Mouse (Mus musculus): ENCODE results near the gene Lhb. TPM values are rescaled to one million over a fixed set of nuclear protein-coding genes. Genes with fewer than 3 reads are reported as not detected.
A peak's percentile ranks its signal among the peaks of the same experiment; 100 is the strongest.

The Lhb gene
- polyA plus RNA-seq, 1 experiment from 2014 or later: 0.47 TPM

DNA sequence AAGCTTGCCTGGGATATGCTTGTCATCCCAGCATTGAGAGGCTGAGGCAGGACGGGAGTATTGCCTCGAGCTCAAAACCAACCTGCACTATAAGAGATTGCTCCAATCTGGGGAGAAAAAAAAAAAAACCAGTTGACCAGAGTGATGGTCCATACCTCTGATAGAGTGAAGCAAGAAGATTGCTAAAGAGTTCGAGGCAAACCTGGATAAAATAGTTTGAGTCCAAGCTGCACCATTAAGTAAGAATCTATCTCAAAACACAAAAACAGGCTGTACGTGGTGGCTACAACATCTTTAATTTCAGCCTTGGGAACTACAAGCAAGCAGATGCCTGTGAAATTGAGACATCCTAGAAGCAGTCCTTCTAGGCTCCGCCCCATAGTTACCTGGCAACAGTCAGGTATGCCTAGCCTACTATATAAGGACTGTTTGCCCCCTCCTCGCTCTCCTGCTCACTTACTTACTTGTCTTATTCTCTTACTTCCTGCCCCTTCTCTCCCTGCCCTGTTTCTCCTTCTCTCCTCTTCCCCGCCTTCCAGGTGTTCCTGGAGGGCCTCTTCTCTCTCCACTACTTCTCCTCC lies 46.6 kb downstream of the Lhb start:
- DNase-seq (ENCODE audit: low spot score) (no peak), ATAC-seq (replicated peaks; ENCODE audit: low FRiP score, low TSS enrichment, low read depth) (no peak; the same call in 1 of the 2 replicates)
- H3K27me3 ChIP-seq (replicated peaks; ENCODE audit: control insufficient read depth, insufficient read depth, low read length): no peaks in the 10 kb centered on the region
- no peak overlapping the region for H3K9ac ChIP-seq (ENCODE audit: low read length)
- no peaks in the 10 kb centered on the region for H3K9me3 ChIP-seq (ENCODE audit: control insufficient read depth, low read length)
- H3K36me3 ChIP-seq (ENCODE audit: control insufficient read depth, insufficient read depth, low read length): peaks cover 29% of the 10 kb centered on the region
- no peak overlapping the region for H3K27ac ChIP-seq (ENCODE audit: low read depth)
- H3K4me1 ChIP-seq (replicated peaks; ENCODE audit: control insufficient read depth, insufficient read depth, low read length): peaks cover 15% of the 10 kb centered on the region
- H3K4me2 ChIP-seq (ENCODE audit: low read length): peak overlapping the region; percentile 71
- H3K4me3 ChIP-seq (ENCODE audit: low read depth, low read length): peak overlapping the region; percentile 76
- 29% methylated on average over 7 of the region's 7 CpGs for WGBS

DNA sequence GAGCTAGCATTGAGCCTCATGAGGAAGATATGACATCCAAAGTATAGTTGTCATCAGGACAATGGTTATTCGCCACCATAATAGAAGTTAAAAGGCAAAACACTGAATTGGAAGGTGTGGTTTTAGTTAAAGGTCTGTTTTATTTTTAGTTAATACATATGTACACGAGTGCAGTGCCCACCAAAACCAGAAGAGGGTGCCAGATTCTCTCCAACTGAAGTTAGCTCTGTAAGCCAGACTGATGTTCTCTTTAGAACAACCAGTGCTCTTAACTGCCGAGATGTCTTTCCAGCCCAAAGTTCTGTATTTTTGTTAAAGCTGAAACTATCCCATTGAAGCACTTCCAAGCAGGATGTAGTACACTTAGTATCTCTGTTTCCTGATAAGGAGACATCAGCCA lies 50.2 kb downstream of the Lhb start:
- ATAC-seq (replicated peaks; ENCODE audit: low FRiP score, low TSS enrichment, low read depth): no peak

More for the DNA sequence above, 50.2 kb downstream of the Lhb start:
- Histone ChIP-seq H3K9ac (ENCODE audit: low read length) (no peak overlapping the region), H3K27me3 (replicated peaks; ENCODE audit: control insufficient read depth, insufficient read depth, low read length) (no peaks in the 10 kb centered on the region), H3K27ac (ENCODE audit: low read depth) (no peak overlapping the region), H3K4me1 (replicated peaks; ENCODE audit: control insufficient read depth, insufficient read depth, low read length) (peaks cover 8% of the 10 kb centered on the region), H3K4me2 (ENCODE audit: low read length) (no peak overlapping the region), H3K36me3 (ENCODE audit: control insufficient read depth, insufficient read depth, low read length) (no peaks in the 10 kb centered on the region), H3K9me3 (ENCODE audit: control insufficient read depth, low read length) (no peaks in the 10 kb centered on the region), H3K4me3 (ENCODE audit: low read depth, low read length) (no peak overlapping the region)
- DNase-seq (ENCODE audit: low spot score): peak; percentile 87
- 7% methylated on average over 3 of the region's 3 CpGs for WGBS

Small RNAs within 50 kb of the gene (microRNA-seq; reads per million reads assigned to microRNA genes)
- gene Gm22133: not detected

Other genes with a start within 250 kb of the Lhb start
- gene Gfy, start 241.3 kb upstream of the Lhb start, polyA plus RNA-seq (2014; fragmentation: Nextera tagmentation; extraction: Ambion mirVana): not detected in 2 replicates
- gene Pth2, start 239.8 kb upstream of the Lhb start, polyA plus RNA-seq (2014; fragmentation: Nextera tagmentation; extraction: Ambion mirVana): not detected in 2 replicates
- 0.43 and 0.73 TPM in 2 replicates for gene Ccdc155, start 215.9 kb upstream of the Lhb start, polyA plus RNA-seq (2014; fragmentation: Nextera tagmentation; extraction: Ambion mirVana)
- 0.80 and 1.0 TPM in 2 replicates for gene Dkkl1, start 208.7 kb upstream of the Lhb start, polyA plus RNA-seq (2014; fragmentation: Nextera tagmentation; extraction: Ambion mirVana)
- gene Tead2, start 205.1 kb upstream of the Lhb start, polyA plus RNA-seq (2014; fragmentation: Nextera tagmentation; extraction: Ambion mirVana): 129 and 139 TPM in 2 replicates
- gene Cd37, start 181.7 kb upstream of the Lhb start, polyA plus RNA-seq (2014; fragmentation: Nextera tagmentation; extraction: Ambion mirVana): 2.6 and 3.0 TPM in 2 replicates
- gene Slc6a16, start 179.7 kb upstream of the Lhb start, polyA plus RNA-seq (2014; fragmentation: Nextera tagmentation; extraction: Ambion mirVana): 0.24 TPM in 1 of 2 replicates, not detected in the other
- gene Slc6a21, start 143.3 kb upstream of the Lhb start, polyA plus RNA-seq (2014; fragmentation: Nextera tagmentation; extraction: Ambion mirVana): not detected in 2 replicates
- gene Trpm4, start 87.0 kb upstream of the Lhb start, polyA plus RNA-seq (2014; fragmentation: Nextera tagmentation; extraction: Ambion mirVana): 18.7 and 21.3 TPM in 2 replicates
- 0.58 and 0.63 TPM in 2 replicates for gene Hrc, start 85.5 kb upstream of the Lhb start, polyA plus RNA-seq (2014; fragmentation: Nextera tagmentation; extraction: Ambion mirVana)
- gene Ppfia3, start 53.8 kb upstream of the Lhb start, polyA plus RNA-seq (2014; fragmentation: Nextera tagmentation; extraction: Ambion mirVana): 5.5 and 5.8 TPM in 2 replicates
- 3.0 and 3.2 TPM in 2 replicates for gene Lin7b, start 50.2 kb upstream of the Lhb start, polyA plus RNA-seq (2014; fragmentation: Nextera tagmentation; extraction: Ambion mirVana)
- 77.1 and 86.0 TPM in 2 replicates for gene Snrnp70, start 25.1 kb upstream of the Lhb start, polyA plus RNA-seq (2014; fragmentation: Nextera tagmentation; extraction: Ambion mirVana)
- 0.11 TPM in 1 of 2 replicates, not detected in the other for gene Kcna7, start 15.2 kb upstream of the Lhb start, polyA plus RNA-seq (2014; fragmentation: Nextera tagmentation; extraction: Ambion mirVana)
- 2.3 and 3.9 TPM in 2 replicates for gene Ntf5, start 7.1 kb upstream of the Lhb start, polyA plus RNA-seq (2014; fragmentation: Nextera tagmentation; extraction: Ambion mirVana)
- gene Gys1, start 14.0 kb downstream of the Lhb start, polyA plus RNA-seq (2014; fragmentation: Nextera tagmentation; extraction: Ambion mirVana): 36.0 and 36.2 TPM in 2 replicates
- 164 and 174 TPM in 2 replicates for gene Ruvbl2, start 17.3 kb downstream of the Lhb start, polyA plus RNA-seq (2014; fragmentation: Nextera tagmentation; extraction: Ambion mirVana)
- 4,654 and 4,671 TPM in 2 replicates for gene Ftl1, start 39.1 kb downstream of the Lhb start, polyA plus RNA-seq (2014; fragmentation: Nextera tagmentation; extraction: Ambion mirVana)
- gene Bax, start 46.1 kb downstream of the Lhb start, polyA plus RNA-seq (2014; fragmentation: Nextera tagmentation; extraction: Ambion mirVana): 134 and 139 TPM in 2 replicates
- gene Tulp2, start 61.1 kb downstream of the Lhb start, polyA plus RNA-seq (2014; fragmentation: Nextera tagmentation; extraction: Ambion mirVana): 1.8 and 2.3 TPM in 2 replicates
- gene Gm45808, start 66.0 kb downstream of the Lhb start, polyA plus RNA-seq (2014; fragmentation: Nextera tagmentation; extraction: Ambion mirVana): not detected in 2 replicates
- 2.9 and 3.5 TPM in 2 replicates for gene Dhdh, start 68.0 kb downstream of the Lhb start, polyA plus RNA-seq (2014; fragmentation: Nextera tagmentation; extraction: Ambion mirVana)
- 192 and 204 TPM in 2 replicates for gene Nucb1, start 89.6 kb downstream of the Lhb start, polyA plus RNA-seq (2014; fragmentation: Nextera tagmentation; extraction: Ambion mirVana)
- gene Ppp1r15a, start 105.4 kb downstream of the Lhb start, polyA plus RNA-seq (2014; fragmentation: Nextera tagmentation; extraction: Ambion mirVana): 14.7 and 15.0 TPM in 2 replicates
- 0.97 and 1.5 TPM in 2 replicates for gene Plekha4, start 105.5 kb downstream of the Lhb start, polyA plus RNA-seq (2014; fragmentation: Nextera tagmentation; extraction: Ambion mirVana)
- 2.3 and 2.5 TPM in 2 replicates for gene Hsd17b14, start 134.1 kb downstream of the Lhb start, polyA plus RNA-seq (2014; fragmentation: Nextera tagmentation; extraction: Ambion mirVana)
- 56.7 and 60.1 TPM in 2 replicates for gene Bcat2, start 149.3 kb downstream of the Lhb start, polyA plus RNA-seq (2014; fragmentation: Nextera tagmentation; extraction: Ambion mirVana)
- gene Fgf21, start 194.7 kb downstream of the Lhb start, polyA plus RNA-seq (2014; fragmentation: Nextera tagmentation; extraction: Ambion mirVana): 0.19 and 0.58 TPM in 2 replicates
- 0.65 and 0.70 TPM in 2 replicates for gene Fut1, start 196.5 kb downstream of the Lhb start, polyA plus RNA-seq (2014; fragmentation: Nextera tagmentation; extraction: Ambion mirVana)
- 0.13 and 0.27 TPM in 2 replicates for gene Izumo1, start 201.0 kb downstream of the Lhb start, polyA plus RNA-seq (2014; fragmentation: Nextera tagmentation; extraction: Ambion mirVana)
- gene Rasip1, start 206.7 kb downstream of the Lhb start, polyA plus RNA-seq (2014; fragmentation: Nextera tagmentation; extraction: Ambion mirVana): 7.7 and 9.1 TPM in 2 replicates
- 5.1 and 6.8 TPM in 2 replicates for gene Mamstr, start 219.2 kb downstream of the Lhb start, polyA plus RNA-seq (2014; fragmentation: Nextera tagmentation; extraction: Ambion mirVana)
- 7.9 and 8.3 TPM in 2 replicates for gene Fut2, start 245.6 kb downstream of the Lhb start, polyA plus RNA-seq (2014; fragmentation: Nextera tagmentation; extraction: Ambion mirVana)

All from intestine, embryonic 14.5 days (tissue).